Mouse (Mus musculus) c-Kit-positive CD71-negative TER-119-negative erythroid progenitor cells, embryonic 14.5 days (primary cell): ENCODE data around the gene Hes5.

Experiments used
- DNase-seq: peaks from one replicate; pipeline ENCODE4 v3.0.0-alpha.2; 2013; ENCODE audit warnings: low read depth

Hes5 gene

GRCm38 (mm10) chr4:154942632-154943322, 17.9 kb upstream of the Hes5 start:
- DNase-seq, result no peak

- no peak for DNase-seq
Measured at GRCm38 (mm10) chr4:154943323-154944039, 17.2 kb upstream of the Hes5 start.

- DNase-seq, result no peak
Measured at GRCm38 (mm10) chr4:154944121-154944590, 16.6 kb upstream of the Hes5 start.

- no peak for DNase-seq
Measured at GRCm38 (mm10) chr4:154946319-154946718, 14.4 kb upstream of the Hes5 start.

GRCm38 (mm10) chr4:154948066-154948939, 12.4 kb upstream of the Hes5 start:
- no peak for DNase-seq

GRCm38 (mm10) chr4:154948940-154949588, 11.7 kb upstream of the Hes5 start:
- no peak for DNase-seq

- no peak for DNase-seq
Measured at GRCm38 (mm10) chr4:154949589-154949982, 11.1 kb upstream of the Hes5 start.

- no peak for DNase-seq
Measured at GRCm38 (mm10) chr4:154952461-154953241, 8.1 kb upstream of the Hes5 start.

- DNase-seq, result no peak
Measured at GRCm38 (mm10) chr4:154956604-154957003, 4.1 kb upstream of the Hes5 start.

- no peak for DNase-seq
Measured at GRCm38 (mm10) chr4:154957289-154957993, 3.3 kb upstream of the Hes5 start.

GRCm38 (mm10) chr4:154958171-154958570, 2.6 kb upstream of the Hes5 start:
- DNase-seq, result no peak

GRCm38 (mm10) chr4:154958621-154959020, 2.1 kb upstream of the Hes5 start:
- DNase-seq, result no peak

GRCm38 (mm10) chr4:154960021-154960689, 568 bp upstream of the Hes5 start:
- no peak for DNase-seq

GRCm38 (mm10) chr4:154961226-154961738, 559 bp downstream of the Hes5 start:
- no peak for DNase-seq

GRCm38 (mm10) chr4:154961911-154962310, 1.2 kb downstream of the Hes5 start:
- no peak for DNase-seq

GRCm38 (mm10) chr4:154962683-154963082, 2.0 kb downstream of the Hes5 start:
- no peak for DNase-seq

GRCm38 (mm10) chr4:154963190-154963836, 2.6 kb downstream of the Hes5 start:
- no peak for DNase-seq

- peak; percentile 77 for DNase-seq
Measured at GRCm38 (mm10) chr4:154963901-154964580, 3.3 kb downstream of the Hes5 start, which contains the start of gene Pank4. Gene Pank4, plus strand, starts transcription at chr4:154964123.
